Mouse (Mus musculus) spleen, adult 10 weeks (tissue): ENCODE measurements around the gene Ube2e2. TPM values are rescaled to one million over a fixed set of nuclear protein-coding genes. Genes with fewer than 3 reads are reported as not detected.

Source experiments
- polyA plus RNA-seq: library from polyadenylated mRNA; stranded (reverse); fragments of 350-450 nt; fragmentation: Illumina TruSeq; extraction: RNeasy Lipid Tissue Mini Kit (QIAGEN cat#74804); gene quantifications from one replicate; pipeline ENCODE4 v1.2.3, GENCODE M21; 2015; ENCODE audit warnings: low replicate concordance; ENCODE audit not compliant: insufficient read depth

Ube2e2 gene
- 36.2 TPM for polyA plus RNA-seq

DNA sequence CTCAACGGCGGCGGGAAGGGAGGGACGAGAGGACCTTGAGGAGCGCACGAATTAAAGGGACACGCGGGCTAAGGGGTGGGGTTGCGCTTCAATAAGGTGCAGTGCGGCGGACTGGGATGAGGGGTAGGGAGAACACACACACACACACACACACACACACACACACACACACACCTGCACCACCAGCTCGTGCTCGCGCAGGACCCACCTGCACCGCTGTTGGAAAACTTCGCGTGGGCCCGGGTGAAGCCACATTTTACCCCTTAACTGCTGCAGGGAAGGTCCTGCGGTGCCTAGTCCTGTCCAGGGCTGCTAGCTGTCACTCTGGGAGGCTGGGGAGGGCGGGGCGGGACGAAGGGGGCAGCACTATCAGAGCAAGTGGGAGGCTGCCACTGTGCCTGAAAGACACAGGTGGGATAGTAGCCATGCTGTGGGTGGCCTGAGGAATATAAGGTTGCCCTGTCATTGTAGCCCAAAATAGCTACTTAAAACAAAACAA is at the start of gene Ube2e2:
Gene Ube2e2, minus strand, starts transcription at position 321 of the 499 bp plus-strand sequence.

